Comparison of ENCODE assay signal across 11 mouse cellular contexts in genomic region chr6:64607942-64608341, GRCm38 (mm10).
DNase-seq lines count a peak whose midpoint lies in the region; ATAC-seq and TF ChIP-seq lines count a peak whose summit lies in the region.
"Had no signal": no experiment of that assay in that cellular context is flagged by ENCODE, and none has a peak within 500 bp of the region (broad histone marks: within the 10 kb centered on the region; RNA-seq: fewer than 3 reads in every experiment).

No protein-coding gene starts in this region.

- H3K4me3 ChIP-seq in lung, embryonic 14.5 days (ENCODE audit: low read depth, low read length): no peak overlapping the region
- no peak overlapping the region for H3K4me3 ChIP-seq in neural tube, embryonic 11.5 days (ENCODE audit: low read depth, low read length)
- H3K4me3 ChIP-seq: limb, embryonic 12.5 days; neural tube, embryonic 13.5 days had no signal

- no peaks in the 10 kb centered on the region for H3K9me3 ChIP-seq in lung, embryonic 14.5 days (ENCODE audit: low read depth, low read length)
- H3K9me3 ChIP-seq in neural tube, embryonic 11.5 days (ENCODE audit: control insufficient read depth, low read length): no peaks in the 10 kb centered on the region
- H3K9me3 ChIP-seq: limb, embryonic 12.5 days; neural tube, embryonic 13.5 days had no signal

- DNase-seq in cerebellum, adult 9-10 months: peak; percentile 22
- DNase-seq in lung, embryonic 14.5 days: peak; percentile 61
- DNase-seq in lung, adult 18-20 months: no peak
- DNase-seq in embryo, embryonic 11 days: peak; percentile 57
- peak; percentile 53 for DNase-seq in neural tube, embryonic 11.5 days (ENCODE audit: low spot score)
- no peak for DNase-seq in thymus, postnatal 4 days
- no peak for DNase-seq in heart, postnatal 25 days (ENCODE audit: low spot score)

- TF ChIP-seq CTCF in lung, embryonic 14.5 days (IDR thresholded peaks at IDR 0.05; ENCODE audit: low read depth): peak; percentile 62

- no peak for ATAC-seq in cerebellum, adult (ENCODE audit: insufficient number of reproducible peaks, low FRiP score, low TSS enrichment)
- ATAC-seq in lung, embryonic 14.5 days (ENCODE audit: insufficient read depth): no peak
- no peak for ATAC-seq in neural tube, embryonic 11.5 days (ENCODE audit: insufficient read depth, low FRiP score, low TSS enrichment)

- 5% methylated on average over 1 of the region's 1 CpGs for WGBS in lung, embryonic 14.5 days
- 12% methylated on average over 1 of the region's 1 CpGs for WGBS in neural tube, embryonic 11.5 days

- H3K27ac ChIP-seq in lung, embryonic 14.5 days (ENCODE audit: low read depth): no peak overlapping the region
- no peak overlapping the region for H3K27ac ChIP-seq in neural tube, embryonic 11.5 days (ENCODE audit: low read depth, low read length)
- H3K27ac ChIP-seq: limb, embryonic 12.5 days; neural tube, embryonic 13.5 days had no signal

- no peak overlapping the region for H3K9ac ChIP-seq in lung, embryonic 14.5 days
- no peak overlapping the region for H3K9ac ChIP-seq in neural tube, embryonic 11.5 days (ENCODE audit: low read length)
- H3K9ac ChIP-seq: limb, embryonic 12.5 days; neural tube, embryonic 13.5 days had no signal

- H3K4me1 ChIP-seq in lung, embryonic 14.5 days (ENCODE audit: insufficient read depth): no peaks in the 10 kb centered on the region
- H3K4me1 ChIP-seq in neural tube, embryonic 11.5 days (ENCODE audit: control insufficient read depth, insufficient read depth, low read length): no peaks in the 10 kb centered on the region
- H3K4me1 ChIP-seq: limb, embryonic 12.5 days had no signal

- intact Hi-C loops in heart, postnatal 25 days (cut with DNase I): no loop called here

- H3K27me3 ChIP-seq in lung, embryonic 14.5 days (ENCODE audit: insufficient read depth, low read length): no peaks in the 10 kb centered on the region
- H3K27me3 ChIP-seq in neural tube, embryonic 11.5 days (ENCODE audit: control insufficient read depth, insufficient read depth, low read length): no peaks in the 10 kb centered on the region
- H3K27me3 ChIP-seq: CH12.LX; limb, embryonic 12.5 days; neural tube, embryonic 13.5 days had no signal

- H3K36me3 ChIP-seq in lung, embryonic 14.5 days (ENCODE audit: insufficient read depth): no peaks in the 10 kb centered on the region
- no peaks in the 10 kb centered on the region for H3K36me3 ChIP-seq in neural tube, embryonic 11.5 days (ENCODE audit: control insufficient read depth, insufficient read depth, low read length)
- H3K36me3 ChIP-seq: limb, embryonic 12.5 days; neural tube, embryonic 13.5 days had no signal

- H3K4me2 ChIP-seq in lung, embryonic 14.5 days: no peak overlapping the region
- no peak overlapping the region for H3K4me2 ChIP-seq in neural tube, embryonic 11.5 days (ENCODE audit: low read depth)
- H3K4me2 ChIP-seq: limb, embryonic 12.5 days; neural tube, embryonic 13.5 days had no signal

Comparison
In these comparisons a context has a peak if more than half of its experiments do, and no peak if none do; other contexts are left out.
1. DNase-seq: peak in cerebellum, adult 9-10 months (single experiment), lung, embryonic 14.5 days (single experiment), embryo, embryonic 11 days (single experiment) and neural tube, embryonic 11.5 days (single experiment); none in lung, adult 18-20 months (0 of 2), thymus, postnatal 4 days (single experiment) and heart, postnatal 25 days (single experiment).